Mouse (Mus musculus): ENCODE measurements around the gene Katnbl1. TPM values are rescaled to one million over a fixed set of nuclear protein-coding genes. Genes with fewer than 3 reads are reported as not detected.

Katnbl1 gene
- total and polyA plus RNA-seq, 2 experiments from 2014 or later = 3.5 to 13.3 TPM

- no peaks in the 10 kb centered on the region for H3K27me3 ChIP-seq (ENCODE audit: control insufficient read depth, insufficient read depth, low read length)
- H3K9me3 ChIP-seq (replicated peaks; ENCODE audit: control insufficient read depth, low read length) = no peaks in the 10 kb centered on the region
- H3K36me3 ChIP-seq (replicated peaks; ENCODE audit: control insufficient read depth, insufficient read depth, low read length) = peaks cover 22% of the 10 kb centered on the region
- 13% methylated on average over 15 of the region's 15 CpGs for WGBS
- ATAC-seq (ENCODE audit: insufficient read depth, low read depth) = peak; percentile 33; the same call in 1 of the 2 replicates
- DNase-seq (ENCODE audit: low spot score) = no peak
- peak overlapping the region; percentile 85 for H3K9ac ChIP-seq (replicated peaks; ENCODE audit: low read depth, low read length)
- H3K4me2 ChIP-seq (ENCODE audit: low read depth, low read length) = peak overlapping the region; percentile 72
- H3K4me3 ChIP-seq (ENCODE audit: low read depth, low read length) = peak overlapping the region; percentile 88
- H3K27ac ChIP-seq (ENCODE audit: low read depth) = peak overlapping the region; percentile 85
- TF ChIP-seq EP300 (IDR thresholded peaks at IDR 0.05; ENCODE audit: low read depth) (no peak), CTCF (IDR thresholded peaks at IDR 0.05; ENCODE audit: low read depth) (no peak)
- H3K4me1 ChIP-seq (ENCODE audit: control insufficient read depth, insufficient read depth) = peaks cover 4% of the 10 kb centered on the region; the same call in 1 of the 2 replicates
These were observed 11.8 kb upstream of the Katnbl1 start for GRCm38 (mm10) chr2:112367222-112367621.

DNA sequence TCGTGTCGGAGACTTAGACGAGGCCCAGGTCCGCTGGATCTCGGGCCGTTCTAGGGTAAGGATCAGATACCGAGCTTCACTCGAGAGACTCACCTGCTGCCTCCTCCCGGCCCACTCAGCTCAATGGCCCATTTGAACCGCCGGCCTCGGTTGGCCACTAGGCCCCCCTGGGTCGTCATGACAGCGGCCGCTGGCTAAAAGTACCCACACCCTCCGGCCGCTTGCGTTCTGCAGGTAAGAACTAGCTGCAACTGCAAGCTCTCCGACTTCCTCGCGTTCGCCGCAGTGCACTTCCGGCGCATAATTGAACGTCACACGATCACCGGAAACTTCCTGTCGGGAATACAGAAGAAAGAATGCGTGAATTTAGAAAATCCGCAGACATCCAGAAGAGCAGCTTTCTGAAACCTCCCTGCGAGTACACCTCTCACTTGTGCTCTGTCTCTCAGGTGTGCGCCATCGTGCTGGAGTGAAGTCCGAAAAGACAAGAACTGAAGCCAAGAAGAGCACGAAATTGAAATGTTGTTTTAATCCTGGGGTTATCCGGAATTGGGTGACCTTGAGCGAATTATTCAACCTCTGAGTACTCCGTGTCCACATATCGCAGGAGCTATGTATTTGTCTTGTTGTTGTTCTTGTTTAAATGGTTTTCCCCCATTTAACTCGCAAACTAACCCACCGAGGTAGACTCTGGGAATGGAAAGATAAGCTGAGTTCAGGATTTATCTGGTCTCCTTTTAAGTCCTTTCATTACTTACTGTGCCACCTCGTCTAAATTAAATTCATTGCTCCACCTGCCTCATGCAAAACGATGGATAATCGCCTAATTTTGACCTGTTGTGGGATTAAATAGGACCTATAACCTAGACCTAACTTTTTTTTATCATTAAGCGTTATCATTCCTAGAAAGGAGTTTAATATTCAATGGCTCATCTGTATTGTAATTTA is 11.0 kb upstream of the Katnbl1 start, which contains the start of gene Emc4:
TSS of gene Emc4 (minus strand) at position 302 of the 948 bp plus-strand sequence.
- H3K36me3 ChIP-seq (replicated peaks; ENCODE audit: control insufficient read depth, insufficient read depth, low read length) = peaks cover 17% of the 10 kb centered on the region

DNA sequence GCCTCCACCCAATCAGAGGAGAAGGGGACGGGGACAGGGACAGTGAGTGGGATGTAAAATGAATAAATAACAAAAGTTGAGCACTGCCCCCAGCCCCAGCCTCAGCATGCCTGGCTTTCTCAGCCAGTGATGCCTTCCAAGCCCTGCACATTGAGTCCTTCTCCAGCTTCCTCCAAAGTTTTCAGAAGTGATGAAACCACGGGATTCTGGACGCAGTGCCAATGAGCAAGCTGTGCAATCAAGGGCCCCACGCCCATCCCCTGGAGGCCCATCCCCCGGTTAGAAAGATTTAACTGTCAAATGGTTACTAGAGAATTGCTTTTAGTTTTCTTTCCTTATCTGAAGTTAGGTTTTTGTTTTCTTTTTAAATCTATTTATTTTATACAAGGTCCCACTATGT is 9.1 kb upstream of the Katnbl1 start:
- no peaks in the 10 kb centered on the region for H3K36me3 ChIP-seq (replicated peaks; ENCODE audit: control insufficient read depth, insufficient read depth, low read length)
- H3K4me3 ChIP-seq (ENCODE audit: low read depth, low read length) = no peak overlapping the region
- no peaks in the 10 kb centered on the region for H3K9me3 ChIP-seq (replicated peaks; ENCODE audit: control insufficient read depth, low read length)
- H3K27me3 ChIP-seq (ENCODE audit: control insufficient read depth, insufficient read depth, low read length) = no peaks in the 10 kb centered on the region
- 45% methylated on average over 5 of the region's 5 CpGs for WGBS
- 0 out of 2 replicates have a peak overlapping the region, but pooled peaks have one; percentile 12 for H3K9ac ChIP-seq (replicated peaks; ENCODE audit: low read depth, low read length)
- H3K27ac ChIP-seq (ENCODE audit: low read depth) = no peak overlapping the region
- no peak overlapping the region for H3K4me2 ChIP-seq (ENCODE audit: low read depth, low read length)
- ATAC-seq (ENCODE audit: insufficient read depth, low read depth) = no peak
- peaks cover 4% of the 10 kb centered on the region; the same call in 1 of the 2 replicates for H3K4me1 ChIP-seq (ENCODE audit: control insufficient read depth, insufficient read depth)
- TF ChIP-seq EP300 (IDR thresholded peaks at IDR 0.05; ENCODE audit: low read depth) = no peak
- no peak for TF ChIP-seq CTCF (IDR thresholded peaks at IDR 0.05; ENCODE audit: low read depth)
- no peak for DNase-seq (ENCODE audit: low spot score)

More for the DNA sequence above, 11.0 kb upstream of the Katnbl1 start, which contains the start of gene Emc4:
- Histone ChIP-seq H3K9me3 (replicated peaks; ENCODE audit: control insufficient read depth, low read length) (no peaks in the 10 kb centered on the region), H3K4me2 (ENCODE audit: low read depth, low read length) (peak within 1 kb of the TSS; percentile 72), H3K9ac (replicated peaks; ENCODE audit: low read depth, low read length) (peak within 1 kb of the TSS; percentile 85), H3K27me3 (ENCODE audit: control insufficient read depth, insufficient read depth, low read length) (no peaks in the 10 kb centered on the region), H3K27ac (ENCODE audit: low read depth) (peak within 1 kb of the TSS; percentile 85), H3K4me3 (ENCODE audit: low read depth, low read length) (peak within 1 kb of the TSS; percentile 88), H3K4me1 (ENCODE audit: control insufficient read depth, insufficient read depth) (peaks cover 4% of the 10 kb centered on the region; the same call in 1 of the 2 replicates)
- ATAC-seq (ENCODE audit: insufficient read depth, low read depth) (peak; percentile 79), DNase-seq (ENCODE audit: low spot score) (peak; percentile 84)
- WGBS = 2% methylated on average over 46 of the region's 46 CpGs
- TF ChIP-seq EP300 (IDR thresholded peaks at IDR 0.05; ENCODE audit: low read depth) (no peak), CTCF (IDR thresholded peaks at IDR 0.05; ENCODE audit: low read depth) (no peak)

DNA sequence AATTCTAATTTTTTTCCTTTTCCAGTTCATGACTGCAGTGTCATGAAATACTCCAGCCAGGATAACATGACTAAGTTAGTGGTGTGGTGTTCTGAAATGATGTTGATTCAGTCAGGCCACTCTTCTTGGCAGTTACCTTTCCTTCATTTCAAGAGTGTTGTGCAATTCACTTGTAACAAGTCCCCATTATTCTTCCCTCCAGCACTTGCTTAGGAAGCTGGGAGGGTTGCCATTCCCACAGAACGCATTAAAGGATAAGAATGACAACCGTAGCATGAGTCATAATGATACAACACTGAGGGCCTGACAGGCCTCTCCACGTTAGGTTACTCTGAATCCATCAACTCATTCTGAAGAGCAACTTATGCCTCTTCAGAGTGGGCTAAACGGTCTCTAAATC is 5.9 kb upstream of the Katnbl1 start:
- Histone ChIP-seq H3K36me3 (replicated peaks; ENCODE audit: control insufficient read depth, insufficient read depth, low read length) (no peaks in the 10 kb centered on the region), H3K4me2 (ENCODE audit: low read depth, low read length) (no peak overlapping the region), H3K27me3 (ENCODE audit: control insufficient read depth, insufficient read depth, low read length) (no peaks in the 10 kb centered on the region), H3K27ac (ENCODE audit: low read depth) (no peak overlapping the region), H3K4me3 (ENCODE audit: low read depth, low read length) (no peak overlapping the region), H3K9ac (replicated peaks; ENCODE audit: low read depth, low read length) (no peak overlapping the region), H3K9me3 (replicated peaks; ENCODE audit: control insufficient read depth, low read length) (no peaks in the 10 kb centered on the region), H3K4me1 (ENCODE audit: control insufficient read depth, insufficient read depth) (no peaks in the 10 kb centered on the region)
- WGBS = 45% methylated on average over 4 of the region's 4 CpGs
- ATAC-seq (ENCODE audit: insufficient read depth, low read depth) (no peak), DNase-seq (ENCODE audit: low spot score) (no peak)
- TF ChIP-seq EP300 (IDR thresholded peaks at IDR 0.05; ENCODE audit: low read depth) = no peak

GRCm38 (mm10) chr2:112374610-112375009 is 4.4 kb upstream of the Katnbl1 start:
- Histone ChIP-seq H3K4me1 (ENCODE audit: control insufficient read depth, insufficient read depth) (no peaks in the 10 kb centered on the region), H3K27ac (ENCODE audit: low read depth) (no peak overlapping the region), H3K27me3 (ENCODE audit: control insufficient read depth, insufficient read depth, low read length) (no peaks in the 10 kb centered on the region), H3K4me3 (ENCODE audit: low read depth, low read length) (no peak overlapping the region), H3K36me3 (replicated peaks; ENCODE audit: control insufficient read depth, insufficient read depth, low read length) (no peaks in the 10 kb centered on the region), H3K9ac (replicated peaks; ENCODE audit: low read depth, low read length) (no peak overlapping the region), H3K9me3 (replicated peaks; ENCODE audit: control insufficient read depth, low read length) (no peaks in the 10 kb centered on the region), H3K4me2 (ENCODE audit: low read depth, low read length) (no peak overlapping the region)
- TF ChIP-seq CTCF (IDR thresholded peaks at IDR 0.05; ENCODE audit: low read depth) (no peak), EP300 (IDR thresholded peaks at IDR 0.05; ENCODE audit: low read depth) (peak; percentile 63; the same call in 1 of the 2 replicates)
- DNase-seq (ENCODE audit: low spot score) = peak; percentile 35
- WGBS = 24% methylated on average over 5 of the region's 5 CpGs
- ATAC-seq (ENCODE audit: insufficient read depth, low read depth) = no peak

All from heart, postnatal 0 days (tissue).